Mouse (Mus musculus) retina, postnatal 1 day (tissue): ENCODE measurements around the gene Gm2115.
A peak's percentile ranks its signal among the peaks of the same experiment; 100 is the strongest.

Experiments
- DNase-seq: peaks from one replicate; pipeline ENCODE4 v3.0.0-alpha.2; 2012

Gm2115 gene

GRCm38 (mm10) chr7:84528796-84529533 lies at the start of gene Gm2115:
Gene Gm2115 (plus strand): TSS chr7:84528954.
- DNase-seq = peak; percentile 50

GRCm38 (mm10) chr7:84483447-84484407 lies 45.0 kb upstream of the Gm2115 start:
- DNase-seq = no peak

GRCm38 (mm10) chr7:84486485-84486884 lies 42.3 kb upstream of the Gm2115 start:
- no peak for DNase-seq

GRCm38 (mm10) chr7:84503163-84503562 lies 25.6 kb upstream of the Gm2115 start:
- DNase-seq = no peak

GRCm38 (mm10) chr7:84518533-84519198 lies 10.1 kb upstream of the Gm2115 start:
- DNase-seq = no peak

- DNase-seq = no peak
Observed at GRCm38 (mm10) chr7:84521329-84521728, 7.4 kb upstream of the Gm2115 start.

GRCm38 (mm10) chr7:84522426-84522825 lies 6.3 kb upstream of the Gm2115 start:
- no peak for DNase-seq

- no peak for DNase-seq
Observed at GRCm38 (mm10) chr7:84526171-84526570, 2.6 kb upstream of the Gm2115 start.

- no peak for DNase-seq
Observed at GRCm38 (mm10) chr7:84532795-84533194, 4.0 kb downstream of the Gm2115 start.

GRCm38 (mm10) chr7:84534632-84535031 lies 5.9 kb downstream of the Gm2115 start:
- no peak for DNase-seq

- DNase-seq = no peak
Observed at GRCm38 (mm10) chr7:84544946-84545345, 16.2 kb downstream of the Gm2115 start.

- DNase-seq = no peak
Observed at GRCm38 (mm10) chr7:84546667-84547066, 17.9 kb downstream of the Gm2115 start.

GRCm38 (mm10) chr7:84551472-84551871 lies 22.7 kb downstream of the Gm2115 start:
- DNase-seq = no peak

GRCm38 (mm10) chr7:84555294-84555693 lies 26.5 kb downstream of the Gm2115 start:
- DNase-seq = no peak

GRCm38 (mm10) chr7:84557332-84557731 lies 28.6 kb downstream of the Gm2115 start:
- no peak for DNase-seq

- DNase-seq = no peak
Observed at GRCm38 (mm10) chr7:84560500-84560899, 31.7 kb downstream of the Gm2115 start.

GRCm38 (mm10) chr7:84564236-84564635 lies 35.5 kb downstream of the Gm2115 start:
- DNase-seq = no peak

GRCm38 (mm10) chr7:84566200-84566599 lies 37.4 kb downstream of the Gm2115 start:
- DNase-seq = no peak

- no peak for DNase-seq
Observed at GRCm38 (mm10) chr7:84577034-84577433, 48.3 kb downstream of the Gm2115 start.

GRCm38 (mm10) chr7:84578841-84579240 lies 50.1 kb downstream of the Gm2115 start:
- no peak for DNase-seq

GRCm38 (mm10) chr7:84579769-84580168 lies 51.0 kb downstream of the Gm2115 start:
- no peak for DNase-seq

GRCm38 (mm10) chr7:84585086-84585485 lies 56.3 kb downstream of the Gm2115 start:
- DNase-seq = no peak
